Mouse (Mus musculus): ENCODE measurements around the gene Pde10a. TPM values are rescaled to one million over a fixed set of nuclear protein-coding genes. Genes with fewer than 3 reads are reported as not detected.

The Pde10a gene
- total RNA-seq, 4 experiments from 2014 or later, result 42.6 to 73.9 (median 56.7) TPM

- no peak for DNase-seq (ENCODE audit: low spot score in 2 of 2)
These were observed 314.3 kb downstream of the Pde10a start for GRCm38 (mm10) chr17:8839237-8840011.

- DNase-seq (ENCODE audit: low spot score in 2 of 2), result no peak
These were observed 315.9 kb downstream of the Pde10a start for GRCm38 (mm10) chr17:8841094-8841493.

DNA sequence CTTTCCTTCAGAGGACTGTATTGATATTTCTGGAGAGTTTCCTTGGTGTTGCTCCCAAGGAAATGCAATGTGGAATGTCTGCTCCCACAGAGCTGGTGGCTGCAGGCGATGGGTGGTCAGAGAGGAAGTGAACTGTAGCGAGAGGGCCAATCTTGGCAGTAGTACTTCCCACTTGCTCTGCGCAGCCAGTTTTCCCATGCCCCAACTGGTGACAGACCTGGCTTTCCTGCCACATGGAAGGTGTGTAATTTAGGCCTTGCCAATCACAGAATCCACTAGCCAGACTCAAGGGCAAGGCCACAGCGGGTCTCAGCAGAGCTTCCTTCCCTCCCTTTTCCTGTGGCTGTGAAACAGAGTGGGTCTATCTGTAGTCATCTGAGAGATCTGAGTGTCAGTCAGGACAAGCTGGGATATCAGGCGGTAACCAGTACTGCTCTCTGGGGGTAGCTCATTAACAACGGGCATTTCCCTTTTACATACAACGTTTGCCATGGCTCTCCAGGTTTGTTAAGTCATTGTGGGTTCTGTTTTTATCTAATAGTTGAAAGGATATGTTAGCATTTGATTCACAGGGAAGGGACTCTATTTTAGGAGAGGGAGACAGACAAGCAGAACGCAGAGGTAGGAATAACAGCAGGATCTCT lies 316.8 kb downstream of the Pde10a start:
- DNase-seq (ENCODE audit: low spot score in 2 of 2), result no peak

DNA sequence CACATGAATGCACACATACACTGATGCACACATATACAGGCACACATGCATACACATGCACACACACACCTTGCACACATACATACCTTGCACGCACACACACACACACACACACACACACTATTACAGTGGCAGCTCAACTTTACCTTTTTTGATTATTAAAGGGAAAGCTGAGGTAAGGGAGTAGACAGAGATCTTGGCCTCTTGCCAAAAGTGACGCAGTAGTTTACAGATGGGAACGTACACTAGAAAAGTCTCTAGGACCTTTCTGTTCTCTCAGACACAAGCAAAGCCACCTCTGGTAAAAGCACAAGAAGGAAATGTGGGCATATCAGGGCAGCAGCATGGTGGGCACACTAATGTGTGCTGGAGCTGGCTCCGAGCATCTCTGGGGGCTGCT lies 317.5 kb downstream of the Pde10a start:
- no peak for DNase-seq (ENCODE audit: low spot score in 2 of 2)

DNA sequence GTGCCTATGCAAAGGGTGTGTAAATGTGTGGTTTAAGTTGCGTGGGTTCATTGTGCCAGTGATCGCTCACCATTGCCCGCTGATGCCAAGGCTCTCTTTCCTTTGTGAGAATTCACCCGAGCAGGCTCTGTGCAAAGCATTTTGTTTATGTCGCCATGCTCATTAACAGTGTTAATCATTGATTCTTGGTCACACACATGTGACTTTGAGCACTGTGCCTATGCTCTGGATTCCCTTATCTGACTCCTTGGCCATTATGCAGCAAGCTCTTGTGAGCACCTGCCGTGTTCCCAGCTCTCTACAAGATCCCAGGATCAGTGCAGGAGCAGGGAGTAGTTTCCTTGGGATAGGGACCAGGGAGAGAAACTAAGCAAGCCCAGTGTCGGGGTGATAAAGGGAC lies 318.8 kb downstream of the Pde10a start:
- DNase-seq (ENCODE audit: low spot score in 2 of 2), result no peak

- DNase-seq (ENCODE audit: low spot score in 2 of 2), result no peak
These were observed 321.3 kb downstream of the Pde10a start for GRCm38 (mm10) chr17:8846506-8846905.

DNA sequence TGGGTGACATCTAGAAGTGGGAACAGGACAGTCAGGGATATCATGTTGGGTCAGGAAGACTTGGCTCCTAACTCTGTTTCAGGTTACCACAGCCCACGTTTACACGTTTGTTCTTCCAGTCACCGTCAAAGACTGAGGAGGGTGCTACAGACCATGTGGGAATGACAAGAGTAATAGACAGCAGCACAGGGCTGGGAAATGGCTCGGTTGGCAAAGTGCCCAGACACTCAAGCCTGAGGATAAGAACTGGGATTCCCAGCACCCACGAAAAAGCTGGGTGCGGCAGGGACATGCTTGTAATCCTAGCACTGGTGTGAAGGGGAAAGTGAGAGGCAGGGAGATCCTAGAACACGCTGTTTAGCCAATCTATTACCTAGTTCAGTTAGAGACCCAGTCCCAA lies 322.4 kb downstream of the Pde10a start:
- DNase-seq (ENCODE audit: low spot score in 2 of 2), result peak; percentile 65 to 79

DNA sequence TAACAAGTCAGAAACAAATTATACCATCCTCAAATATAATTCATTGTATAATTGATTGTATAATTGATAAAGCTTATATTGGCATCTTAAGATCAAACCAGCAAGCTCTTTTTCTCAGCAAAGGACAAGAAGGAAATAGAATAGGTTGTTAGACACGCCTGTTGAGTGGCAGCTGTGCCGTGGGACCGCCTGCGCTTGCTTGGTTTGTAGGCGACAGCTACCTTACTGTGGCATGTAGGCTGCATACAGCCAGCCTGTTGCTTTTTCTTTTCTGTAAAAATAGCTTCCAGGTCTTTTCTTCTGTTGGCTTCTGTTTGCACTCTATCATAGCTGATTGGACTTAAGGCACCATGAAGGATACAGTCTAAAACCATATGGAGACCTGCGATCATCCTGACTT lies 326.7 kb downstream of the Pde10a start:
- no peak for DNase-seq (ENCODE audit: low spot score in 2 of 2)

DNA sequence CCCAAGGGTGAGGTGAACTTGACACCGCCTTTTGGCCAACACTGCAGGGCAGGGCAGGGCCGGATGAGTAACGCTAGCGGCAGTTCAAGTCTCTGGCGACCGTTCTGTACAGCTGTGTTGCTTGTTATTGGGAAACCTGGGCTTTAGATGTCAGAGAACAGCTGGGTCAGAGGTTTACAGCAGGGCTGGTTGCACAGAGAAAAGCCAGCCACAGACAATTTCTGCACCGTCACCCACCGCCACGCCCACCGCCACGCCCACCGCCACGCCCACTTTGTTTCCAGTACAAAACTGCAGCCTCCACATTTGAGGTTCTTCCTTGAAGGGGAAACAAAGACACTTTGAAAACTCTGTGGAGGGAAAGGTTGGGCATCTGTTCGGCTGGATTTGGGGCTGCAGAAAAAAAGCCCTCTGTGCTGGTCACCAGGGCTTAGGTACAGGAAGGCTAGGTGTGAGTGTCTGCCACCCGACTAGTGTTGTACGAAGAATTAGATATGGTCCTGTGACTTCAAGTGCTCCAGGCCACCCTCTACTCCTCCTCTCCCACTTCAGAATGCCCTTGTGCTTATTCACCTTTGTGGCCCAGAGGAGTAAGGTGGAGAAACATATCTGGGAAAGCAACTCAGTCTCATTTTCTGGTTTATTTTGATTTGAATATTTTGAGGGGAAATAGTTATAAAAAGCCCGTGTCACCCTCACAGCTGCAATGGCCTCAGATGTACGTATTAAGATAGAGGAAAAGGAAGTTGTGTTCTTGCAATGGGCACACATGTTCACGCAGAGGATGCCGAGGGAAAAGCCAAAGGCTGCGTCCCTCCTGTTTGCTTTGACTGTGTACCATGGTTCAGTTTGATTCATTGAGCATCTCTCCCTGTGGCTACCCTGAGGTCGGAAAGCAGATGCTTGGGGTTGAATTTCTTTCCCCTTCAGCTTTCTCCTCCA lies 331.5 kb downstream of the Pde10a start:
- no peak for DNase-seq (ENCODE audit: low spot score in 2 of 2)

DNA sequence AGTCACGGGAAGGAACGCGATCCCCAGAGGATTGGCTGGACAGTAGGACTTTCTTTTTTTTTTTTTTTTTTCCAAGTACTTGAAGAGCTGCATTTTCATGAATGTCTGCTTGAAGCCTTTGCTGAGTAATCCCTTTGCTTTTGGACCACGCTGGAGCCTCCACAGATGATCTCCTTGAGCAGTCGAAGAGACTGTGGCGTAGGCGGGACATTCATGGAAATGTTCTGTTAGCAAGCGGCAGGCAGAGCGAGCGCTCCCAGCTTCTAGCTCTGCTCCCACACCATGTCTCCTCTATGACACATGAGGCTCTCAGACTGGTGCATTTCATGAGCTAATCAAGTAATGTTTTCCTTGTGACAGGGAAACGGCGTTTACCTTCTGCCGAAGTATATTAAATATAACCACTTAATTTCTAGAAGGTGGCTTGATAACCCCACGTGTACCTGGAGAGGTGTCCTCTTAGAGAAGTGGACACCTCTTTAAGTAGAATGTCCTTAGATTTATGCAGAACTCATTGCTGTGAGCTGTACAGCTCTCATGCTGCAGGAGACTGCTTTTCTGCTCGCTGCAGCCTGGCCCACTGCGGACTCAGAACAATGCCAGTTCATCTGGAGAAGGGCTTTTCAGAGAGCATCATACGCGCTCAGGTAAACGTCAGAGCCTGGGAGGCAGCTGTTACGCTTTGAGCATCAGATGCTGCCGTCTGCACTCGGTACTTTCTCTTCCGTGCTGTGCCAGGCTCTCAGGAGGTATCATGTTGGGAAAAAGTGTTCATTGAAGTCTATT lies 333.7 kb downstream of the Pde10a start:
- DNase-seq (ENCODE audit: low spot score in 2 of 2), result peak; percentile 82

DNA sequence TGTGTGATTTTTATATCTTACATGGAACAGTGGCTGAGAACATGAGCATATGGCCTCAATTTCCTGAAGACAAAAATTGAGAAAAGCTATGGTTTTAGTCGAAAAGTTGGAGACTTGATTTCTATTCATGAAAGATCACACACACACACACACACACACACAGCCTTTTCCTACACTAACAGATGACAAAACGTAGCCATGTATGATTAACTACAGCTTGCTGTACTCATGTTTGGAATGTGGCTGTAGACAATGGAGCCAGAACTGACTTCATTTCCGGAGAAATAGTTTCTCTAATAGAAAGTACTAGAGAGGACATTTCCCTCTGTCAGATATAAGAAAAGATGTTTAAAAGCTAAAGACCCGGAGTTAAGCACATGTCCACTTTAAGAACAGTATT lies 334.3 kb downstream of the Pde10a start:
- no peak for DNase-seq (ENCODE audit: low spot score in 2 of 2)

- peak in 1 of 2 experiments; percentile 12 for DNase-seq (ENCODE audit: low spot score in 2 of 2)
These were observed 339.7 kb downstream of the Pde10a start for GRCm38 (mm10) chr17:8864638-8865497.

- no peak for DNase-seq (ENCODE audit: low spot score in 2 of 2)
These were observed 342.4 kb downstream of the Pde10a start for GRCm38 (mm10) chr17:8867331-8868237.

DNA sequence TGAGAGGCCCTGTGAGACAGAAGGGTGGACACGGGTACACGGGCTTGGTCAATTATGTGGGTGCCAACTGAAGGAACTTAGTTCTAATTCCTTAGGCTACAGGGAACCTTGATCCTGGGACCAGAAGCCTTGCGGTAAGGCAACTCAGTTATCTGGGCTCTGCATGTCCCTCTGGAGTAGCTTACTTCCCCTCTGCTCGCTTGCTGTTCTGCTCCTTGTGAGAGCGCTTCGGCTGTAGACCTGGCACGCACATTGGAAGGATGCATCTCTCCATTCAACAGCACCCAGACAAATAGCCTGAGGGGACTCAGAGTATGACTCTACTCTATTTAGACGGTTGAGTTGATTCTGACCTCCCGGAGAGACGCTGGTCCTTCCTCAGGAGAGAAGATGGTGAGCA lies 344.1 kb downstream of the Pde10a start:
- no peak for DNase-seq (ENCODE audit: low spot score in 2 of 2)

- no peak for DNase-seq (ENCODE audit: low spot score in 2 of 2)
These were observed 345.7 kb downstream of the Pde10a start for GRCm38 (mm10) chr17:8870848-8871247.

- DNase-seq (ENCODE audit: low spot score in 2 of 2), result no peak
These were observed 346.2 kb downstream of the Pde10a start for GRCm38 (mm10) chr17:8871396-8871795.

- DNase-seq (ENCODE audit: low spot score in 2 of 2), result no peak
These were observed 346.9 kb downstream of the Pde10a start for GRCm38 (mm10) chr17:8871997-8872593.

DNA sequence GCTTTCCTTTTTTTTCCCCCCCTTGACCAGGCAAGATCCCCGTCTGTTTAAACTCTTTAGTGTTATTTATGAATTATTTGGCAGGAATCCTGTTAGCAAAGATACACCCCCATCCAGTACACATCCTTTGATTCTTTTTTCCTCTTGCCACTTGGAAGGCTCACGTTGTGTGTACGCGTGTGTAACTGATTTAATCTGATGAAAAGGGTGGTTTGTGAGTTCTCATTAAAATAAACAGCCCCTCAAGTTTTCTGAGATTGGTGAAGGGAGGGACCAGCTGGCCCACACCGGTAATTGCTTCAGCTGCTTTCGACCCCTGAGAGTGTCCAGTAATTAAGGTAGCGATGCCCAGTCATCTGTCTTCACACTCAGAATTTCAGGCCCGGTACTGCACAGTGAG lies 347.4 kb downstream of the Pde10a start:
- no peak for DNase-seq (ENCODE audit: low spot score in 2 of 2)

DNA sequence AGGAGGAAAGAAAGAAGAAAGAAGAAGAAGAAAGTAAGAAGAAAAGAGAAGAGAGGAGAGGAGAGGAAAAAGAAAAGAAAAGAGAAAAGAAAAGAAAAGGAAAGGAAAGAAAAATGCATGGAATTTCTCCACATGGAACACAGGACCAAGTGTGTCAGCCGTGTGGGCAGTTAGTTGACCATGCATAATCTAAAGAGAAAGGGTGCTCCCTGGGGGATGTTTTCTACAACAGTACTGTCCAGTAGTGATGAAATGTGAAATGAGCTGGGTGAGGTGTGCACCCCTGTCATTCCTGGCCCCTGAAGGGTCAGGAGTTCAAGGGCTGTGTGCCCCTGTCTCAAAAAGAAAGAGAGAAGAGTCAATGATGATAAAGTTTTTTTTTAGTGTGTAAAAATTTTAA lies 352.9 kb downstream of the Pde10a start:
- no peak for DNase-seq (ENCODE audit: low spot score in 2 of 2)

All from layer of hippocampus, adult 8-10 months (tissue).